Mouse (Mus musculus) forebrain, embryonic 11.5 days (tissue): ENCODE results near the gene Sorcs1. TPM values are rescaled to one million over a fixed set of nuclear protein-coding genes. Genes with fewer than 3 reads are reported as not detected.

Experiments
- ATAC-seq: fragments of 200-750 bp; cut with Nextera tagmentation; replicated peaks from 2 replicates; pipeline ENCODE4 v1.8.0; 2017; ENCODE audit warnings: moderate TSS enrichment; ENCODE audit not compliant: low FRiP score
- DNase-seq: peaks from one replicate; pipeline ENCODE4 v3.0.0-alpha.2; 2017; ENCODE audit warnings: low spot score
- H3K27ac ChIP-seq: fragments of 300-500 bp; sonication (generic); 2 replicates; pipeline ENCODE4 v1.5.1; 2014; ENCODE audit warnings: low read depth, low read length
- H3K27me3 ChIP-seq: fragments of 300-500 bp; sonication (generic); 2 replicates; pipeline ENCODE4 v1.6.1; 2014; ENCODE audit warnings: mild to moderate bottlenecking, low read length, mixed read lengths; ENCODE audit not compliant: control insufficient read depth, insufficient read depth
- H3K36me3 ChIP-seq: fragments of 300-500 bp; sonication (generic); 2 replicates; pipeline ENCODE4 v1.6.1; 2014; ENCODE audit warnings: mild to moderate bottlenecking, low read length, moderate library complexity, mixed read lengths; ENCODE audit not compliant: control insufficient read depth, insufficient read depth
- H3K4me1 ChIP-seq: fragments of 300-500 bp; sonication (generic); replicated peaks from 2 replicates; pipeline ENCODE4 v1.6.1; 2014; ENCODE audit warnings: low read length, mixed read lengths; ENCODE audit not compliant: control insufficient read depth, insufficient read depth
- H3K4me2 ChIP-seq: fragments of 300-500 bp; sonication (generic); 2 replicates; pipeline ENCODE4 v1.6.1; 2014; ENCODE audit warnings: low read depth, mild to moderate bottlenecking, low read length, moderate library complexity, mixed read lengths; ENCODE audit not compliant: severe bottlenecking
- H3K4me3 ChIP-seq: fragments of 300-500 bp; sonication (generic); 2 replicates; pipeline ENCODE4 v1.5.1; 2014; ENCODE audit warnings: low read depth, low read length
- H3K9ac ChIP-seq: fragments of 300-500 bp; sonication (generic); 2 replicates; pipeline ENCODE4 v1.6.1; 2014; ENCODE audit warnings: low read length
- H3K9me3 ChIP-seq: fragments of 300-500 bp; sonication (generic); 2 replicates; pipeline ENCODE4 v1.6.1; 2016; ENCODE audit warnings: low read length, mixed read lengths; ENCODE audit not compliant: control insufficient read depth
- WGBS: fragments of 180-500 bp; shearing (Covaris S2); extraction: QIAGEN DNeasy Blood & Tissue Kit; methylation state at CpG from one replicate; pipeline ENCODE4 v1.1.7; 2014; 5-methylcytosine and 5-hydroxymethylcytosine counted together
- polyA plus RNA-seq: library from polyadenylated mRNA; unstranded; fragments of >200 nt; fragmentation: Nextera tagmentation; extraction: Ambion mirVana; gene quantifications from 2 replicates; pipeline ENCODE4 v1.2.1, GENCODE M21; 2014

The Sorcs1 gene
- polyA plus RNA-seq, 1 experiment from 2014 or later, result 5.1 TPM

DNA sequence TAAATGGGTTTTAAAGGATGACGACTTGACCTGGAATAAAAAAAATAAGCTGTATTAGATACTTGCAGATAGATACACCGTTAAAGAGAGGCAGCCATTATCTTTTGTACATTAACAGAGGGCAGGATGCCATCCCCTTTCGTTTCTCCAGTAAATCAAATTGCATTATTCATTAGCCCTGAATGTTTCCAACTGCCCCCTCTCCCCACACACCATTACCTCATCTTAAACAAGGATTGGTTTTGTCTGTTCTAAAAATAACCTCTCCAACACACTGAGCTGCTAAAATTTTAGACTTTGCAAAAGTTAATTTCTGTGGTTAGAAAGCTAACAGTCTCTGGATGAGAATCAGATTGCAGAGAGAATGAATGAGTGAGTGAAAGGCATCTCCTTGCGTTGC lies 156.5 kb downstream of the Sorcs1 start:
- no peaks in the 10 kb centered on the region for H3K27me3 ChIP-seq
- no peak overlapping the region for H3K4me2 ChIP-seq
- 73% methylated on average over 4 of the region's 4 CpGs for WGBS
- no peak overlapping the region for H3K9ac ChIP-seq
- H3K36me3 ChIP-seq, result no peaks in the 10 kb centered on the region
- H3K27ac ChIP-seq, result no peak overlapping the region
- DNase-seq (no peak), ATAC-seq (no peak)
- no peaks in the 10 kb centered on the region for H3K4me1 ChIP-seq
- no peak overlapping the region for H3K4me3 ChIP-seq
- no peaks in the 10 kb centered on the region for H3K9me3 ChIP-seq

DNA sequence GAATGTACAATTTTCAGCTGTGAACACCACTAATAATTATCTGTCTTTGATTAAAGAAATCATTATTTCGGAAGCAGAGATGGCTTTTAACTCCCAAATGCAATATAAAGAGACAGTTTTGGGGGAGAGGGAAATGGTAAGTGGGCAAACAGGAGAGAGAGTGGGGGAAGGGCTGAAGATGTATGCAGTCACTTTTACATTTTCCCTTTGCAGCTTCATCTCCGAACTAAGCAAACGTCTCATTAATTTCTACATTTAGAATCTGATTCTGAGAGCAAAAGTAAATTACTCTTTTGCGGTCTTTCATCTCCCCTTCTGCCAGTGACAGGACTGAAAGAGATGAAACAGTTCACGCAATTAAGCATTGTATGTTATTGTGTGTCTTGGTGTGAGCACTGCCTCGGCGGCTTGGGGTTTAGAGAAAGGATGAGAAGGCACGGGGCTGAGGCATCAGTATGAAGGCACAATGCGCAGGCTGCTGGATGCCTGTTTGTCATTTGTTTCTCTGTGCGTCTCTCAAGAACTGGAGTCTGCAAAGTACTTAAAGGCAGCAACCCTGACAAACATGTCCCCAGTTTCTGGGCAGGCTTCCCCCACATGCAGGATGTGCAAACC lies 163.3 kb downstream of the Sorcs1 start:
- no peak for ATAC-seq
- 0 out of 2 replicates have a peak, but pooled peaks cover 2% of the 10 kb centered on the region for H3K4me1 ChIP-seq
- H3K4me3 ChIP-seq, result no peak overlapping the region
- DNase-seq, result no peak
- no peaks in the 10 kb centered on the region for H3K36me3 ChIP-seq
- WGBS, result 39% methylated on average over 10 of the region's 10 CpGs
- H3K27ac ChIP-seq, result no peak overlapping the region
- no peaks in the 10 kb centered on the region for H3K27me3 ChIP-seq
- peak overlapping the region; percentile 19; the same call in 1 of the 2 replicates for H3K4me2 ChIP-seq
- H3K9ac ChIP-seq, result no peak overlapping the region
- no peaks in the 10 kb centered on the region for H3K9me3 ChIP-seq

DNA sequence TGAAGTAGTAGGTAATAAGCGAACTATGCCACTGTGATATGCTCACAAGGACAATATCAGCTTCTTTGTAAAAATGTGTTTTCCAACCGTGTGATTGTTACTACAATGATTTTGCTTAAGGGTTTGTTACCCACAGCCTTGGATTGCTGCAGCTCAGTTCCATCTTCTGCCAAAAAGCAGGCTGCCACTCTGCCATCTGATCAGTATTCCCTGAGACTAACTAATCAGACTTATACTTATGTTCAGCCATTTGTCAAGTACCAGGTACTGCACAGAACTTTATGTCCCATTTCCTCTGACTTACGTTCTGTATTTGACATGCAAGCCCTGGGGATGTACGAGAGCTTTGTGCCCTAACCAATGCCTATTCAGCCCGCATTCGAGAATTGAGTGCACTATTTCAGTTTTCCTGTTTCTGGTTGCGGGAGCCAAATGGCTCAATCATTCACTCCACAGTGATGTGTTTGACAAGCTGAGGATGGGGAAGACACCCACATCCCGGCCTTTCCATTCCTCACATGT lies 164.1 kb downstream of the Sorcs1 start:
- no peak overlapping the region for H3K4me2 ChIP-seq
- ATAC-seq (no peak), DNase-seq (no peak)
- H3K9ac ChIP-seq, result no peak overlapping the region
- H3K9me3 ChIP-seq, result no peaks in the 10 kb centered on the region
- no peak overlapping the region for H3K4me3 ChIP-seq
- H3K27me3 ChIP-seq, result no peaks in the 10 kb centered on the region
- no peak overlapping the region for H3K27ac ChIP-seq
- WGBS, result 75% methylated on average over 8 of the region's 8 CpGs
- H3K4me1 ChIP-seq, result 0 out of 2 replicates have a peak, but pooled peaks cover 2% of the 10 kb centered on the region
- H3K36me3 ChIP-seq, result no peaks in the 10 kb centered on the region

DNA sequence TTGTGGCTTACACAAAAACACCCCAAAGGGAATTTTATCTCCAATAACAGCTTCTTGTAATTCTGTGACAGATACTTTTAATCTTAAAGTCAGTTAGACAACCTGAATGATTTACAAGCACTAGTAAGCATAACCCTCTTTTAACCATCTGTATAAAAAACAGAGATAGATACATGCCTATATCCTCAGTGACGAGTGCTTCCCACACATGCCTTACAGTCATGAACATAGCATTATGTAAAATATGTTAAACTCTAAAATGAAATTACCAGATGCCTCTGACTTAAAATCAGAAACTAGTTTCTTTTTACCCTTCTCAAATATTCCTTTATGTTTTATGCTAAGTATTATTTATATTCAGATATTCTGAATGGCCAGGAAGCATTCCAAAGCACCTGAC lies 175.6 kb downstream of the Sorcs1 start:
- WGBS, result 86% methylated on average over 1 of the region's 1 CpGs
- H3K27me3 ChIP-seq, result no peaks in the 10 kb centered on the region

DNA sequence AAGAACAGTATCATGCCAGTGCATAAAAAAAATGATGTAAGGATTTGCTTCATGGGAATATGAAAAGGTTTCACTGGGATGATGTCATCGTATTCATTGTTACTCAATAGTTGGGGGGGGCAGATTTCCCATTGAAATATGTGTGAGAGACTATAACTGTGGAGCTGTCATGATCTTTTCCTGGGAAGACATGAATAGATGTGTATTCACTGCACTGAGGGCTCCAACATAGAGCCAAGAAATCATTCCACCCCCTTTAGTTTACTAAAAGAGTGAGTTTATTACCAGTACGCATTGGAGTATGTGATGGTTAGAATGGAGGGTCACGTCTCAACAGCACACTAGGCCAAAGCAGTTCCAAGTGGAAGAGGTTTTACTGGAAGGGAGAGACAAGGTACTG lies 187.3 kb downstream of the Sorcs1 start:
- no peaks in the 10 kb centered on the region; the same call in 1 of the 2 replicates for H3K4me1 ChIP-seq
- H3K27ac ChIP-seq, result no peak overlapping the region
- DNase-seq (no peak), ATAC-seq (no peak)
- no peaks in the 10 kb centered on the region for H3K9me3 ChIP-seq
- no peaks in the 10 kb centered on the region; the same call in 1 of the 2 replicates for H3K27me3 ChIP-seq
- H3K36me3 ChIP-seq, result no peaks in the 10 kb centered on the region
- WGBS, result 93% methylated on average over 3 of the region's 3 CpGs
- H3K4me2 ChIP-seq, result no peak overlapping the region
- H3K4me3 ChIP-seq, result no peak overlapping the region
- H3K9ac ChIP-seq, result no peak overlapping the region

More for the DNA sequence above, 175.6 kb downstream of the Sorcs1 start:
- Histone ChIP-seq H3K4me3 (no peak overlapping the region), H3K9me3 (no peaks in the 10 kb centered on the region), H3K9ac (no peak overlapping the region), H3K36me3 (no peaks in the 10 kb centered on the region), H3K27ac (no peak overlapping the region), H3K4me2 (no peak overlapping the region), H3K4me1 (no peaks in the 10 kb centered on the region)
- no peak for DNase-seq
- ATAC-seq, result no peak

DNA sequence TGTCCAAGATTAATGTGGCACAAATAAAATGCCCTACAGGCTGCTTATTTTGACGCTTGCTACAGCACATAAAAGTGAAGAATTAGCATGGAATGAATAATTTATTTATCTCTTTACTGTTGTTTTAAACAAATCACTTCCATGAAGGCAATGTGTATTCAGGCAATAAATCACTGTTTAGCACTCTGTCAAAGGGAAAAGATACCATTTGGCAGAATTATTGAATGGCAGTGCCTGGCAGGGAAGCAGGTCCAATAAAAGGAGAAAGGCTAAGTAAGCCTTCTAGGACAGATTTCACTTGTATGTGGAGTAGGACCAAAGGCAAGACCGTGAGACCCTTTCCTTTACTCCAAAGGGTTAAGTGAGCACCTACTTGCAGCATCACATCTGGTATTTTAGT lies 187.7 kb downstream of the Sorcs1 start:
- Histone ChIP-seq H3K4me3 (no peak overlapping the region), H3K9ac (no peak overlapping the region), H3K27ac (no peak overlapping the region), H3K4me1 (no peaks in the 10 kb centered on the region; the same call in 1 of the 2 replicates), H3K36me3 (no peaks in the 10 kb centered on the region), H3K27me3 (no peaks in the 10 kb centered on the region; the same call in 1 of the 2 replicates), H3K9me3 (no peaks in the 10 kb centered on the region), H3K4me2 (no peak overlapping the region)
- DNase-seq, result no peak
- ATAC-seq, result no peak
- 64% methylated on average over 2 of the region's 2 CpGs for WGBS

DNA sequence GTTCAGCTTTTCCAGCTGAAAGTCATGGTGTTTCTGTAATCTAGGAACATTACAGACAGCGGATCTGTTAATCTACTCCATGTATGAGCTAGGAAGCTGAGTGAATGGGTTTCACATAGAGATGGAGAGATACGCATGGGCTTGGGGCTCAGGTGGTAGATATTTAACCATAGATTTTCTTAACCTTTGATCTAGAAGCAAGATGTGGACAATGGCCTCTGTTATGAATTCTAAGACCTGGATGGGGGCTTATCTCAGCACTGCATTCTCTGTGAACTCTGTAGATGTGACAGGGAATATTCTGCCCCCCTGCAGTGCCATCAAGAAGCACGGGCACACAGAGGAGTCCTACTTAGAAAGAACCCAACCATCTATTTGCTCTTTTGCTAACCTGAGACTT lies 188.7 kb downstream of the Sorcs1 start:
- H3K9me3 ChIP-seq, result no peaks in the 10 kb centered on the region
- no peak overlapping the region for H3K27ac ChIP-seq
- no peaks in the 10 kb centered on the region; the same call in 1 of the 2 replicates for H3K4me1 ChIP-seq
- no peak overlapping the region for H3K4me2 ChIP-seq
- H3K27me3 ChIP-seq, result no peaks in the 10 kb centered on the region; the same call in 1 of the 2 replicates
- no peak overlapping the region for H3K4me3 ChIP-seq
- H3K9ac ChIP-seq, result no peak overlapping the region
- ATAC-seq, result no peak
- DNase-seq, result no peak
- WGBS, result 83% methylated on average over 3 of the region's 3 CpGs
- H3K36me3 ChIP-seq, result no peaks in the 10 kb centered on the region

DNA sequence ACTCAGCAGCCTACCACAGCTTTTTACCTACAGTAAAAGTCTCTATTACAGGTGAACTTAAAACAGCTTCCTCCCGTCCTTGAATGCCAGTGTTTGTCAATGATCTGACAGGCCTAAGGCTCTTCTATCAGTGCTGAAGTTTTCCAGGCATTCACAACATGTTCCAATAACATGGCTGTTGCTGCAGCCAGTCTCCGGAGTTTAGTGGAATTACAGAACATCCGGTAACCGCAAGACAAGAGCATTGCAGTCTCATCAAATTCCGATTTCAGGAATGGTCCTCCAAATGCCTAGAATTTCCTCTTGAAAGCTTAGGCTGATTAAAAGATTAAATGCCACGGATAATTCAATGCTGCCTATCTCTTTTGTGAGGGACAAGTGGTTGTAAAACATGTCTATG lies 190.0 kb downstream of the Sorcs1 start:
- no peak overlapping the region for H3K4me2 ChIP-seq

DNA sequence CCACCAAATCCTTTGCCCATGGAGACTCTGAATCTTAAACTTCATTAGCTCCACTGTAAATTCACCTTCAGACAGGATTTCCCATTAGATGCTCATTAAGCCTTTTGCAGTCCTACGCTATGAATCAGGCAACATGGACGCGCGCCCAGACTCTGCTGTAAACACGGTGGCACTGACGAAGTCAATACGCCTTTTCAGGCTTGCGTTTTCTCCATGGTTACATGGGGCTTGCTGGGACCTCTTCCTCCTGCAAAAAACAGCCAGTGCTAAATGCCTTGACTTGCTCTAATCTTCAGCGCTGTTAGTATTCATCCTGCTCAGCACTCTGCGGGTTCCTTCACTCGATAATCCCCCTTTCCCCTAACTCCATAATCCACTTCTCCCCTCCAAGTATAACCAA lies 190.7 kb downstream of the Sorcs1 start:
- DNase-seq (peak; percentile 65), ATAC-seq (peak; percentile 55)
- Histone ChIP-seq H3K9me3 (no peaks in the 10 kb centered on the region), H3K27ac (no peak overlapping the region), H3K4me3 (no peak overlapping the region), H3K36me3 (no peaks in the 10 kb centered on the region), H3K4me1 (no peaks in the 10 kb centered on the region; the same call in 1 of the 2 replicates), H3K4me2 (peak overlapping the region; percentile 38), H3K9ac (no peak overlapping the region; the same call in 1 of the 2 replicates), H3K27me3 (no peaks in the 10 kb centered on the region; the same call in 1 of the 2 replicates)
- 11% methylated on average over 11 of the region's 11 CpGs for WGBS

More for the DNA sequence above, 190.0 kb downstream of the Sorcs1 start:
- Histone ChIP-seq H3K9ac (no peak overlapping the region; the same call in 1 of the 2 replicates), H3K4me3 (no peak overlapping the region), H3K36me3 (no peaks in the 10 kb centered on the region), H3K27me3 (no peaks in the 10 kb centered on the region; the same call in 1 of the 2 replicates), H3K4me1 (no peaks in the 10 kb centered on the region; the same call in 1 of the 2 replicates), H3K9me3 (no peaks in the 10 kb centered on the region), H3K27ac (no peak overlapping the region)
- 49% methylated on average over 6 of the region's 6 CpGs for WGBS
- DNase-seq, result no peak
- ATAC-seq, result no peak
